Mouse (Mus musculus) hematopoietic stem cell, adult 5-6 weeks (primary cell): ENCODE data around the gene Lrrc38. TPM values are rescaled to one million over a fixed set of nuclear protein-coding genes. Genes with fewer than 3 reads are reported as not detected.

ENCODE experiments used
- ATAC-seq, 2 experiments: fragments of 125-278 bp in 1 of 2; replicated peaks in 1 of 2; 2 replicates each; pipeline ENCODE4 v1.8.0; 2016 to 2017; ENCODE audit warnings: inconsistent platforms in 2 of 2, mild to moderate bottlenecking in 2 of 2, moderate number of reproducible peaks in 2 of 2, low read depth in 1 of 2, moderate TSS enrichment in 1 of 2; ENCODE audit not compliant: low FRiP score in 2 of 2, poor library complexity in 2 of 2, severe bottlenecking in 2 of 2, insufficient read depth in 1 of 2, low TSS enrichment in 1 of 2
- total RNA-seq: library from RNA; stranded (forward); fragments of 172-1452, 232-1000 nt; gene quantifications from 2 replicates; pipeline ENCODE4 v1.2.3, GENCODE M21; 2017

The Lrrc38 gene
- total RNA-seq: not detected in 2 replicates

GRCm38 (mm10) chr4:143349484-143349906 is at the start of gene Lrrc38:
Lrrc38 (plus strand) TSS chr4:143349757.
- ATAC-seq: no peak

GRCm38 (mm10) chr4:143300113-143300688 is 49.4 kb upstream of the Lrrc38 start:
- no peak for ATAC-seq

DNA sequence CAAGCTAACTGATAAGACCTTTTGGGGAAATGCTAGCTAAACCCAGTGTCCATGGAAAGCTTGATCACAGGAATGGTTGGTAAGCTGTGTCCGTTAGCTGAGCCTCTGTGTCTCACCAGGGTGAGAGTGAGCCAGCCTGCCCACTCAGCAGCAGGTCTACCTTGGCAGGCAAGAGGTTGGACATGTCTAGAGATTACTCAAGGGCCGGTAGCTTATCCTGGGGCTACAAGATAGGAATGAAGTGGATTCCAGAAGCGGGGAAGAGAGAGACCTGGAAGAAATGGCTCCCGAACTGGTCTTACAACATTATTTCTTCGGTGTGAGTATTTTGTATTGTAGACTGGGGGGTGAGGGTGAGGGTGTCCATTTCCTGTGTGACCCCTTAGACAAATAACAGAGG is 48.5 kb upstream of the Lrrc38 start:
- no peak for ATAC-seq

GRCm38 (mm10) chr4:143301875-143302274 is 47.7 kb upstream of the Lrrc38 start:
- ATAC-seq: no peak

DNA sequence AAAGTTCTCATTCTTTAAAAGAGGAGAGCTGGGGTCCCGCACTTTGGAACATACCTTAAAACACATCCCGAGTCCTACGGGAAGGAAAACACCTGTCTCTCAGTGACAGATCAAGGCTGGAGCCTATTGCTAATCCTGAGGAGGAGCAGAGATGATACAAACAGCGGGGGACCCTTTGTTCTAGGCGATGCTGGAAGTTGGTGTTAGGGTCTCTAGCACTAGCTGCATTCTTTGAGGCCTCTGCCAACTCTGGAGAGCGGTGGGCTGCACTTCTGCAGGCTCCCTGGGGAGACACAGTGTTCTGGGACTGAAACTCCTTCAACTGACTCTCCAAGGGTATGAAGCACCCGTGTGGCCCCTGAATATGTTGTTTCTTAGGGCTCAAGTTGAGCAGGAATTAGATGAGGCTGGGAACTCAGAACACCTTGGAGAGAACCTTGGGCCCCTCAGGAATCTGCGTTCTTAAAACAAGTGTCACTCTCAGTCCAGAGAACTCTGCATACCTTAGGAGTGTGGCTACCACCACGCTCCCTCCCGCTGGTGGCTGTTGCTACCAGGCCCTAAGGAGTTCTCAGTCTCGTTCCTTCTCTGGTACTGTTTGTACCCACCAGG is 47.2 kb upstream of the Lrrc38 start:
- no peak for ATAC-seq

- no peak for ATAC-seq
Measured at GRCm38 (mm10) chr4:143305031-143305430, 44.5 kb upstream of the Lrrc38 start.

- peak; percentile 56 to 61; a peak in 3 of 4 replicates for ATAC-seq
Measured at GRCm38 (mm10) chr4:143305987-143306772, 43.4 kb upstream of the Lrrc38 start.

DNA sequence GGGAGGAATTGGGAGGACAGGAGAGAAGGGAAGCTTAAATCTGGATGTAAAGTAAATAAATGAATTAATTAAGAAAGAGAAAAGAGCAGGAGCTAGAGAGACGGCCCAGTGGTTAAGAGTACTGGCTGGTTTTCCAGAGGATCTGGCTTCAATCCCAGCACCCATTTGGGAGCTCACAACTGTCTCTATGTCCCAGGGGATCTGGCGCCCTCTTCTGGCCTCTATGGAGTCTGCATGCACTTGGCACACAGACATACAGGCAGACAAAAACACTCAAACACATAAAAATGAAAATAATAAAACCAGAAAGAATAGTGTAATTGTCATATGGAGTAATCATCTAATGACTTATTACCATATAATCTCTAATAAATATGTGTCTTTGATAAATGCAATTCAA is 38.2 kb upstream of the Lrrc38 start:
- ATAC-seq: no peak; a peak in 1 of 4 replicates

- ATAC-seq: no peak
Measured at GRCm38 (mm10) chr4:143313299-143313698, 36.3 kb upstream of the Lrrc38 start.

DNA sequence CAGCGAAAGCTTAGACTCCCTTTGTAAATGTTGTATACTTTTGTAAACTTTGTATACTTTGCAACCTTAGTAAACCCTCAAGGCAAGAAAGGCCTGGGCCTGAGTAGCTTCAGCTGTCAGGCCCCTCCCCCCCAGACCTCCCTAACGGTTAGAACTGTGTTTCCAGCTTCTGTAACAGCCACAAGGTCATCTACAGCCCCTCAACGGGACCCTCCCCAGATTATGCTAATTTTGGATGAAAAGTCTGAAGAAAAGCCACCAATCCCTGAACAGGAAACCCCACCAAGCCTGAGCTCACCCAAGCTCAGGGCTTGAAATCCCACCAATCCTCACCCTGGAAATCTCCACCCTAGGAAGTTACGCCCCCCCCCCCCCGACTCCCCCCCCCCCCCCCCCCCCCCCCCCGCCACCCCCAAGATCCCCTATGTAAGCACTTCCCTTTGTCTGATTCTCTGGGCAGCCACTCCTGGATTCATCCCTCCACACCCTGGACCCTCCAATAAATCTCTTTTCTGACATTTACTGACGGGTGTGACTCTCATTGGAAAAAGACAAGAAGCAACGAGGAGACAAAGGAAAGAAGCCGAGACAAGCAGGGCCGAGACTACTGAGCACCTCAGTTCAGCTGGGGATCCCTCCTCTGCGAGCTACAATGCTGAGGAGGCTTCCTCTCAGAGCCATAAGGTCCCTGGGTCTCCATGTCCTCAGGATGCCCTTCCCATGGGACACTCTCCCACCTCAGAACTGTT is 25.2 kb upstream of the Lrrc38 start:
- no peak for ATAC-seq

DNA sequence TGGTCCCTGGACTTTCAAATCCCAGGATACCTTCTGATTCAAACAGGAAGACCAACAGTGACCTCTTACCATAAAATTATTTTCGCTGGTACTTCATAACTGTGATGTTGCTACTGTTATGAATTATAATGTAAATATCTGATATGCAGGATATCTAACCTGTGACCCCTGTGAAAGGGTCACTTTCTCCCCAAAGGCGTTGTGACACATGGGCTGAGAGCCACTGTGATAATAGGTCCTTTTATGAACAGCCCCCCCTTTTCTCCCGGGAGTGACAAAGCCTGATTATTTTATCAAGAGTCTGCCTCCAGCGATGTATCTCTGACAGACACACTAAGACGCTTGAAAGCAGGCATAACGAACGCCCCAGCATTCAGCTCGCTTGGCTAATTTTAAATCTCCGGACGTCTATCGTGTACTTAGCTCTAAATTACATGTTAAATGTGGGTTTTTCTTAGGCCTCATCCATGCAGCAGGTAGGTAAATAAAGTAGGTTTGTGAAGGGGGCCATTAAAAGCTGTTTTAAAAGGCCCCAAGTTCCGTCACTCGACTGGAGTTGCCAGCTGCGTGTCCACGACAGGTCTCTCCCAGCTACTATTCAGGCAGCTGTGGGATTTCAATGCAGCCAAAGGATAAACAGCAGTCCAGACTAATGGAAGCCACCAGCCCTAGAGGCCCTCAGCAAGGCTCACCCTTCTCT is 24.5 kb upstream of the Lrrc38 start:
- ATAC-seq: peak; percentile 8 to 15; a peak in 1 of 4 replicates

GRCm38 (mm10) chr4:143325625-143325941 is 24.0 kb upstream of the Lrrc38 start:
- ATAC-seq: peak; percentile 86 to 91

- ATAC-seq: no peak
Measured at GRCm38 (mm10) chr4:143330566-143330965, 19.0 kb upstream of the Lrrc38 start.

GRCm38 (mm10) chr4:143331787-143332186 is 17.8 kb upstream of the Lrrc38 start:
- ATAC-seq: no peak

GRCm38 (mm10) chr4:143334145-143334544 is 15.4 kb upstream of the Lrrc38 start:
- no peak for ATAC-seq

GRCm38 (mm10) chr4:143334995-143335394 is 14.6 kb upstream of the Lrrc38 start:
- no peak for ATAC-seq

DNA sequence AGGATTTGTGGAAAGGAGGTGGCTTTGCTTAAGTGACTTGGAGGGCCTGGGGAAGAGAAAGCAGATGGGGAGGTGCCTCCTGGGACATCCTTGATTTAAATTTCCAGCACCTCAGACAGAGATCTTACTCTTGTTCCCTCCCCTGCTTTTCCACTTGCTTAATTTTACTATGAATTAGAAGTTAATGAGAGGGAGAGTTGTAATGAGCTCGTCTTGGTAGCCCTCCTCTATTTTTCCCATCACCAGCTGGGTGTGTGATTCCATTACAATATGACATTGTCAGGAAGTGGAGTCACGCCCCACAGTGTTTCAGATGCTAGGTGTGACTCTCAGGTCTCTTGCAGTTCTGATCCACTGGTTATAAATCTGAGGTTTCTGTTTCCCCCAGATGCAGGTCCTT is 13.5 kb upstream of the Lrrc38 start:
- ATAC-seq: no peak
